Mouse (Mus musculus) intestine, embryonic 14.5 days (tissue): ENCODE data around the gene Tomm20. TPM values are rescaled to one million over a fixed set of nuclear protein-coding genes. Genes with fewer than 3 reads are reported as not detected.

Experiments used
- ATAC-seq: fragments of 200-750 bp; cut with Nextera tagmentation; replicated peaks from 2 replicates; pipeline ENCODE4 v1.8.0; 2017; ENCODE audit warnings: low read depth, moderate number of reproducible peaks, moderate TSS enrichment, moderate library complexity; ENCODE audit not compliant: low FRiP score, low TSS enrichment
- DNase-seq: peaks from one replicate; pipeline ENCODE4 v3.0.0-alpha.2; 2018; ENCODE audit warnings: low spot score
- H3K27ac ChIP-seq: fragments of 300-500 bp; sonication (generic); 2 replicates; pipeline ENCODE4 v1.5.1; 2014; ENCODE audit warnings: low read depth, mild to moderate bottlenecking, control low read depth
- H3K27me3 ChIP-seq: fragments of 300-500 bp; sonication (generic); replicated peaks from 2 replicates; pipeline ENCODE4 v1.6.1; 2014; ENCODE audit warnings: low read length, control low read depth; ENCODE audit not compliant: control insufficient read depth, insufficient read depth
- H3K36me3 ChIP-seq: fragments of 300-500 bp; sonication (generic); 2 replicates; pipeline ENCODE4 v1.6.1; 2014; ENCODE audit warnings: low read length, control low read depth; ENCODE audit not compliant: control insufficient read depth, insufficient read depth
- H3K4me1 ChIP-seq: fragments of 300-500 bp; sonication (generic); replicated peaks from 2 replicates; pipeline ENCODE4 v1.6.1; 2014; ENCODE audit warnings: low read length, control low read depth, mixed read lengths; ENCODE audit not compliant: control insufficient read depth, insufficient read depth
- H3K4me2 ChIP-seq: fragments of 300-500 bp; sonication (generic); 2 replicates; pipeline ENCODE4 v1.6.1; 2014; ENCODE audit warnings: low read length
- H3K4me3 ChIP-seq: fragments of 300-500 bp; sonication (generic); 2 replicates; pipeline ENCODE4 v1.5.1; 2014; ENCODE audit warnings: low read depth, low read length, control low read depth, mixed read lengths
- H3K9ac ChIP-seq: fragments of 300-500 bp; sonication (generic); 2 replicates; pipeline ENCODE4 v1.6.1; 2014; ENCODE audit warnings: mild to moderate bottlenecking, low read length
- H3K9me3 ChIP-seq: fragments of 300-500 bp; sonication (generic); 2 replicates; pipeline ENCODE4 v1.6.1; 2016; ENCODE audit warnings: low read length, control low read depth; ENCODE audit not compliant: control insufficient read depth
- WGBS: fragments of 180-500 bp; shearing (Covaris S2); extraction: QIAGEN DNeasy Blood & Tissue Kit; methylation state at CpG from one replicate; pipeline ENCODE4 v1.1.7; 2014; 5-methylcytosine and 5-hydroxymethylcytosine counted together
- polyA plus RNA-seq: library from polyadenylated mRNA; unstranded; fragments of >200 nt; fragmentation: Nextera tagmentation; extraction: Ambion mirVana; gene quantifications from 2 replicates; pipeline ENCODE4 v1.2.1, GENCODE M21; 2014

Tomm20 gene
- polyA plus RNA-seq, 1 experiment from 2014 or later: 297 TPM

- DNase-seq: no peak
- Histone ChIP-seq H3K27ac (no peak overlapping the region), H3K36me3 (peaks cover 71% of the 10 kb centered on the region), H3K4me1 (no peaks in the 10 kb centered on the region), H3K9ac (no peak overlapping the region), H3K9me3 (no peaks in the 10 kb centered on the region), H3K4me2 (no peak overlapping the region), H3K4me3 (no peak overlapping the region), H3K27me3 (no peaks in the 10 kb centered on the region)
- WGBS: 28% methylated on average over 2 of the region's 2 CpGs
- ATAC-seq: no peak
Observed at GRCm38 (mm10) chr8:126931720-126932119, 13.9 kb downstream of the Tomm20 start.

DNA sequence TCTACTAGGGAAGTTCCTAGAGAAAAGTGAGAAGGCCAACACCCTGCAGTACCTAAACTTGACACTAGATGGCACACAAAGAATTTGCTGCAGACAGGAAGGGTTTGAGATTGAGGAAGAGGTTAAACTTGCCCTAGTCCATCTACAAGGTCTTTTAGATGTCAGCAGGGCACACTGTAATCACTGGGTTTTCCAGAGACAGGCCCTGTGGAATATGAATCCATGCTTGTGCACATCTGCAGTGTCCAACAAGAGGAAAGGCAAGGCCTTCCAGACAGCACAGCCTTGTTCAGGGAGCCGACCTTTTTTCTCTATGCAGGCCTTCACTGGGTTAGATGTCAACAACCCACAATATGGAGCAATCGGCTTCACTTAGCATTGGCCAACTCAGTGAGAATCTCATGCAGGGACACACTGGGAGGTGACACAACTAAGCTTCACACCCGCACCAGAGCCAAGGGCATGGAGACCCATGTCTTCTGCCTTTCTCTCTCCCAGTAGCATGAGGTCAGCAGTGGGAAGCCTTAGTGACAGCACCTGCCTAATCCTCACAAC lies 16.0 kb downstream of the Tomm20 start:
- peak; percentile 88 for DNase-seq
- Histone ChIP-seq H3K27me3 (no peaks in the 10 kb centered on the region), H3K9me3 (no peaks in the 10 kb centered on the region), H3K4me1 (no peaks in the 10 kb centered on the region), H3K4me3 (no peak overlapping the region), H3K4me2 (no peak overlapping the region), H3K36me3 (peaks cover 61% of the 10 kb centered on the region), H3K9ac (no peak overlapping the region), H3K27ac (no peak overlapping the region)
- peak; percentile 24; the same call in 1 of the 2 replicates for ATAC-seq
- 76% methylated on average over 3 of the region's 3 CpGs for WGBS

DNA sequence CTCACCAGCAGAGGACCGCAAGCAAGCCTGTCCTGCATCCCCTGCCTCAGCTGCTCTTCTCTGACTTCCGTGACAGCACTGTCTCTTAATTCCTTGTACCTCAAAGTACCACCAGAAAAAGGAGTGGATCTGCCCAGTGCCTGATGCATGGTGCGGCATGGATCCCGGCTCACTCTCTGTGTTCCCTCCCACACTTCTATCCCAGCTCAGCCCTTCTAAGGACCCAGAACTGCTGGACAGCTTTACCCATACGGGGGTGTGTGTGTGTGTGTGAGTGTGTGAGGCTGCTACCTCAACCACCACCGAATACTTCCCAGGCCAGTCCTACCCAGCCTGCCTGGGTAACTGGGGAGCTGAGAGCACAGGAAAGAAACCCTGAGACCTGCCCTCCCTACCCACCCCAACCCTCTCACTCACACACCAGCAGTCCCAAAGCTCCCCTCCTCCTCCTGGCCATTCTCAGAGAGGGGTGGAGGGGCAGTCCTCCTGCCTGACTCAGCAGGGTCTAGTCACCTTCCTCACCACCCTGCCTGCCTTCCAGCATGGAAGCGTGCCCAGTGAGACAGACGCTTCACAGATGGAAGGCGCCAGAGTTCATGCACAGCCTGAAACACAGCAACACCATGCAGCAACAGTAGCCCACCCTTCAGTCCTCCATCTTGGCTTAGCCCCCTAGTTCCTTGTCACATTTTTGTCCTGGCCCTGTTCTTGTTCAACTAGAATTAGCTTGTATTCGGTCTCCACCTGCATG lies 16.7 kb downstream of the Tomm20 start:
- DNase-seq: no peak
- ATAC-seq: 0 out of 2 replicates have a peak, but pooled peaks have one; percentile 4
- Histone ChIP-seq H3K27ac (no peak overlapping the region), H3K9ac (no peak overlapping the region), H3K9me3 (no peaks in the 10 kb centered on the region), H3K4me3 (no peak overlapping the region), H3K27me3 (no peaks in the 10 kb centered on the region), H3K4me2 (no peak overlapping the region), H3K4me1 (no peaks in the 10 kb centered on the region), H3K36me3 (peaks cover 56% of the 10 kb centered on the region)
- 87% methylated on average over 10 of the region's 10 CpGs for WGBS

GRCm38 (mm10) chr8:126928028-126928427 lies 17.6 kb downstream of the Tomm20 start:
- no peak for ATAC-seq
- H3K27me3 ChIP-seq: no peaks in the 10 kb centered on the region
- no peaks in the 10 kb centered on the region for H3K9me3 ChIP-seq
- peaks cover 47% of the 10 kb centered on the region for H3K36me3 ChIP-seq
- no peak overlapping the region for H3K4me2 ChIP-seq
- H3K27ac ChIP-seq: no peak overlapping the region
- DNase-seq: no peak
- H3K9ac ChIP-seq: no peak overlapping the region
- H3K4me3 ChIP-seq: no peak overlapping the region
- no peaks in the 10 kb centered on the region for H3K4me1 ChIP-seq

GRCm38 (mm10) chr8:126927058-126927457 lies 18.6 kb downstream of the Tomm20 start:
- Histone ChIP-seq H3K4me3 (no peak overlapping the region), H3K4me1 (no peaks in the 10 kb centered on the region), H3K9ac (no peak overlapping the region), H3K27ac (no peak overlapping the region), H3K27me3 (no peaks in the 10 kb centered on the region), H3K4me2 (no peak overlapping the region), H3K36me3 (peaks cover 37% of the 10 kb centered on the region), H3K9me3 (no peaks in the 10 kb centered on the region)
- 54% methylated on average over 1 of the region's 1 CpGs for WGBS
- ATAC-seq (no peak), DNase-seq (no peak)

GRCm38 (mm10) chr8:126922981-126923380 lies 22.7 kb downstream of the Tomm20 start:
- Histone ChIP-seq H3K27ac (no peak overlapping the region), H3K9me3 (no peaks in the 10 kb centered on the region), H3K4me1 (no peaks in the 10 kb centered on the region; the same call in 1 of the 2 replicates), H3K9ac (no peak overlapping the region), H3K4me3 (no peak overlapping the region), H3K36me3 (peaks cover 9% of the 10 kb centered on the region), H3K4me2 (no peak overlapping the region), H3K27me3 (no peaks in the 10 kb centered on the region)
- DNase-seq (no peak), ATAC-seq (no peak)
- 92% methylated on average over 7 of the region's 7 CpGs for WGBS

GRCm38 (mm10) chr8:126921432-126921831 lies 24.2 kb downstream of the Tomm20 start:
- Histone ChIP-seq H3K4me3 (no peak overlapping the region), H3K9ac (no peak overlapping the region), H3K27me3 (no peaks in the 10 kb centered on the region), H3K4me1 (no peaks in the 10 kb centered on the region; the same call in 1 of the 2 replicates), H3K27ac (no peak overlapping the region), H3K9me3 (no peaks in the 10 kb centered on the region), H3K36me3 (peaks cover 8% of the 10 kb centered on the region; the same call in 1 of the 2 replicates), H3K4me2 (no peak overlapping the region)
- DNase-seq (no peak), ATAC-seq (no peak)
- 90% methylated on average over 3 of the region's 3 CpGs for WGBS

DNA sequence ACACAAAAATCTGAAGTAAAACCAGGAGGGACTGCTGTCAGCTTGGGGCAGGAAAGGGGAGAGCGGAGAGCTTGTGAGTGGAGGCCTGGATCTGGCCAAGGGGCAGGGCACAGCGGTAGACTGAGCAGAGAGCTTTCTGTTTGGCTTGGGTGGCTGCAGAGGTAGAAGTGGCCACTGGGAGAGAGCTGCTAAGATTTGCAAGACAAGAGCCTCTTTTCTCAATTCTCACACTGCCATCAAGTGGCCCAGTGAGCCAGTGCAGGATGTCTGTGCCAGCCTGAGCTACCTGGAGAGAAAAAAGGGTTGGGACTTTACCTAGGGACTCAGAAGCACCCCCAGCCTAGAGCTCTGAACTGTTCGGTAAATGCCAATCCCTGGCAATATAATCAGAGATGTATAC lies 24.8 kb downstream of the Tomm20 start:
- Histone ChIP-seq H3K27ac (peak overlapping the region; percentile 43; the same call in 1 of the 2 replicates), H3K27me3 (no peaks in the 10 kb centered on the region), H3K4me2 (no peak overlapping the region), H3K4me3 (no peak overlapping the region), H3K9ac (no peak overlapping the region), H3K36me3 (peaks cover 5% of the 10 kb centered on the region; the same call in 1 of the 2 replicates), H3K9me3 (no peaks in the 10 kb centered on the region), H3K4me1 (no peaks in the 10 kb centered on the region; the same call in 1 of the 2 replicates)
- ATAC-seq (peak; percentile 70; the same call in 1 of the 2 replicates), DNase-seq (peak; percentile 81)
- 9% methylated on average over 3 of the region's 3 CpGs for WGBS
